22 mouse cellular contexts compared by ENCODE assay signal in genomic region chr5:150584337-150584729, GRCm38 (mm10). TPM values are rescaled to one million over a fixed set of nuclear protein-coding genes. Genes with fewer than 3 reads are reported as not detected.
DNase-seq lines count a peak whose midpoint lies in the region; ATAC-seq and TF ChIP-seq lines count a peak whose summit lies in the region.
"Had no signal": no experiment of that assay in that cellular context is flagged by ENCODE, and none has a peak within 500 bp of the region (broad histone marks: within the 10 kb centered on the region; RNA-seq: fewer than 3 reads in every experiment).

No protein-coding gene starts in this region.

- DNase-seq in kidney, adult 18-20 months = no peak
- no peak for DNase-seq in CH12.LX (ENCODE audit: extremely low read depth)
- DNase-seq in cerebellum, postnatal 10 days = no peak
- no peak for DNase-seq in neural tube, embryonic 10.5 days (ENCODE audit: extremely low spot score, low spot score)
- DNase-seq in lung, postnatal 36 days = no peak
- DNase-seq: gastrocnemius, postnatal 14 days; kidney, adult 9 months; layer of hippocampus, adult 9-11 months; lung, adult 2 months; right cerebral cortex, postnatal 14 days had no signal

- TF ChIP-seq POLR2A in CH12.LX (IDR thresholded peaks at IDR 0.05; ENCODE audit: low read depth, low read length) = no peak

- H3K36me3 ChIP-seq in kidney, embryonic 14.5 days (ENCODE audit: control insufficient read depth, insufficient read depth, low read length) = no peaks in the 10 kb centered on the region
- peaks cover 0 to 25% of the 10 kb centered on the region in 2 experiments for H3K36me3 ChIP-seq in CH12.LX (replicated peaks in 1 of 2; ENCODE audit: control insufficient read depth in 1 of 2, insufficient read depth in 1 of 2, low read length in 1 of 2)
- H3K36me3 ChIP-seq in macrophage (ENCODE audit: inconsistent target) = no peaks in the 10 kb centered on the region
- H3K36me3 ChIP-seq: forebrain, embryonic 12.5 days; heart, embryonic 10.5 days; heart, embryonic 15.5 days; limb, embryonic 12.5 days; midbrain, embryonic 13.5 days; stomach, embryonic 15.5 days had no signal

- H3K9ac ChIP-seq in kidney, embryonic 14.5 days (ENCODE audit: low read depth, low read length) = no peak overlapping the region
- peak overlapping the region; percentile 1; the same call in 1 of the 2 replicates for H3K9ac ChIP-seq in CH12.LX (ENCODE audit: insufficient read depth, low read depth)
- H3K9ac ChIP-seq: forebrain, embryonic 12.5 days; heart, embryonic 15.5 days; limb, embryonic 12.5 days; midbrain, embryonic 13.5 days; stomach, embryonic 15.5 days had no signal

- no peaks in the 10 kb centered on the region for H3K9me3 ChIP-seq in kidney, embryonic 14.5 days (ENCODE audit: control insufficient read depth, low read length)
- no peaks in the 10 kb centered on the region for H3K9me3 ChIP-seq in CH12.LX (replicated peaks; ENCODE audit: low read length)
- H3K9me3 ChIP-seq: forebrain, embryonic 12.5 days; heart, embryonic 10.5 days; heart, embryonic 15.5 days; limb, embryonic 12.5 days; midbrain, embryonic 13.5 days; stomach, embryonic 15.5 days had no signal

- no peaks in the 10 kb centered on the region for H3K79me2 ChIP-seq in CH12.LX (replicated peaks; ENCODE audit: control insufficient read depth, extremely low read depth, insufficient read depth, poor library complexity, severe bottlenecking)
- peaks cover 100% of the 10 kb centered on the region; the same call in 1 of the 2 replicates for H3K79me2 ChIP-seq in macrophage (ENCODE audit: inconsistent target)

- H3K27ac ChIP-seq in kidney, embryonic 14.5 days (ENCODE audit: low read depth, low read length) = no peak overlapping the region
- H3K27ac ChIP-seq in CH12.LX (ENCODE audit: insufficient read depth, low read depth) = no peak overlapping the region
- H3K27ac ChIP-seq in macrophage = 0 out of 2 replicates have a peak overlapping the region, but pooled peaks have one; percentile 8
- H3K27ac ChIP-seq: forebrain, embryonic 12.5 days; heart, embryonic 10.5 days; heart, embryonic 15.5 days; limb, embryonic 12.5 days; midbrain, embryonic 13.5 days; stomach, embryonic 15.5 days had no signal

- in situ Hi-C loops in CH12.LX (cut with MboI; ENCODE audit: low pct_ligation_motif_present, low pct_unique_long_range_greater_than_20kb, low sequenced_read_pairs) = no loop called here

- ATAC-seq in kidney, embryonic 14.5 days (ENCODE audit: low FRiP score, low TSS enrichment) = peak; percentile 53; the same call in 1 of the 2 replicates
- peak; percentile 42 for ATAC-seq in granulocyte monocyte progenitor cell, adult 5-6 weeks (replicated peaks; ENCODE audit: poor library complexity, severe bottlenecking)
- ATAC-seq: activated CD4-positive, CD25-positive, alpha-beta regulatory T cell, adult 4 months; hindbrain, embryonic 16.5 days; midbrain, embryonic 13.5 days had no signal

- no peak overlapping the region for H3K4me3 ChIP-seq in kidney, embryonic 14.5 days (ENCODE audit: low read length)
- H3K4me3 ChIP-seq in CH12.LX (replicated peaks in 1 of 3; ENCODE audit: low read depth in 2 of 3, low read length in 2 of 3, poor library complexity in 1 of 3) = no peak overlapping the region
- no peak overlapping the region for H3K4me3 ChIP-seq in macrophage (ENCODE audit: inconsistent target)
- H3K4me3 ChIP-seq: erythroblast, embryonic 14.5 days; forebrain, embryonic 12.5 days; heart, embryonic 10.5 days; heart, embryonic 15.5 days; limb, embryonic 12.5 days; midbrain, embryonic 13.5 days; stomach, embryonic 15.5 days had no signal

- TF ChIP-seq EP300 in CH12.LX (IDR thresholded peaks at IDR 0.05; ENCODE audit: low read length) = no peak

- no peak for TF ChIP-seq CTCF in CH12.LX (conservative IDR thresholded peaks at IDR 0.05 in 1 of 2, IDR thresholded peaks at IDR 0.05 in 1 of 2; ENCODE audit: low read depth in 2 of 2, low read length in 2 of 2)

- no peak overlapping the region for H3K4me2 ChIP-seq in kidney, embryonic 14.5 days (replicated peaks; ENCODE audit: low read depth, low read length)
- H3K4me2 ChIP-seq in CH12.LX (ENCODE audit: insufficient read depth, low read depth, poor library complexity, severe bottlenecking) = no peak overlapping the region
- H3K4me2 ChIP-seq: forebrain, embryonic 12.5 days; heart, embryonic 15.5 days; limb, embryonic 12.5 days; midbrain, embryonic 13.5 days; stomach, embryonic 15.5 days had no signal

- no peak for TF ChIP-seq RAD21 in CH12.LX (IDR thresholded peaks at IDR 0.05; ENCODE audit: low read depth, low read length)

- no peaks in the 10 kb centered on the region for H3K27me3 ChIP-seq in kidney, embryonic 14.5 days (ENCODE audit: control insufficient read depth, insufficient read depth, low read length)
- no peaks in the 10 kb centered on the region for H3K27me3 ChIP-seq in CH12.LX (replicated peaks)
- H3K27me3 ChIP-seq: forebrain, embryonic 12.5 days; heart, embryonic 15.5 days; limb, embryonic 12.5 days; midbrain, embryonic 13.5 days; stomach, embryonic 15.5 days had no signal

- WGBS in kidney, embryonic 14.5 days = 31% methylated on average over 6 of the region's 6 CpGs
- WGBS in macrophage (ENCODE audit: missing documents) = 72% methylated on average over 4 of the region's 6 CpGs

- H3K4me1 ChIP-seq in kidney, embryonic 14.5 days (ENCODE audit: control insufficient read depth, insufficient read depth, low read length) = peaks cover 5% of the 10 kb centered on the region; the same call in 1 of the 2 replicates
- H3K4me1 ChIP-seq in CH12.LX (ENCODE audit: control insufficient read depth in 1 of 2, insufficient read depth in 2 of 2) = peaks cover 13 to 16% of the 10 kb centered on the region in 2 experiments
- H3K4me1 ChIP-seq: forebrain, embryonic 12.5 days; heart, embryonic 10.5 days; heart, embryonic 15.5 days; limb, embryonic 12.5 days; midbrain, embryonic 13.5 days; stomach, embryonic 15.5 days had no signal

- dilution Hi-C loops in CH12.LX (cut with MboI; ENCODE audit: extremely low pct_ligation_motif_present, extremely low pct_unique_long_range_greater_than_20kb, low sequenced_read_pairs) = no loop called here

TF ChIP-seq in CH12.LX, 34 proteins besides CTCF, POLR2A, EP300 and RAD21:
- TF ChIP-seq ELF1 (IDR thresholded peaks at IDR 0.05; ENCODE audit: low read depth, low read length) = no peak
- no peak for TF ChIP-seq BHLHE40 (IDR thresholded peaks at IDR 0.05; ENCODE audit: low read depth, low read length)
- no peak for TF ChIP-seq RCOR1 (conservative IDR thresholded peaks at IDR 0.05; ENCODE audit: low read depth, low read length)
- no peak for TF ChIP-seq ETS1 (conservative IDR thresholded peaks at IDR 0.05; ENCODE audit: low read depth, low read length)
- TF ChIP-seq SMC3 (IDR thresholded peaks at IDR 0.05; ENCODE audit: low read depth, low read length) = no peak
- no peak for TF ChIP-seq GABPA (IDR thresholded peaks at IDR 0.05; ENCODE audit: insufficient replicate concordance, low read depth, low read length)
- no peak for TF ChIP-seq ZMIZ1 (IDR thresholded peaks at IDR 0.05; ENCODE audit: low read depth, low read length)
- TF ChIP-seq UBTF (IDR thresholded peaks at IDR 0.05; ENCODE audit: low read depth, low read length) = no peak
- no peak for TF ChIP-seq CHD1 (IDR thresholded peaks at IDR 0.05; ENCODE audit: low read depth, low read length)
- TF ChIP-seq ZNF384 (IDR thresholded peaks at IDR 0.05; ENCODE audit: low read depth, low read length) = no peak
- TF ChIP-seq USF1 (IDR thresholded peaks at IDR 0.05; ENCODE audit: low read depth, low read length) = no peak
TF ChIP-seq in CH12.LX: peak in this region for 0.

RNA-seq across cellular contexts. Expression of gene N4bp2l1, which starts 12.7 kb away (rescaled TPM):
- polyA plus RNA-seq in kidney, embryonic 14.5 days (2014; fragmentation: Nextera tagmentation; extraction: Ambion mirVana) = 5.5 and 5.7 TPM in 2 replicates
- total RNA-seq in CH12.LX (2012; rRNA removed) (6.5 and 10.2 TPM in 2 replicates), CH12.LX (2014; rRNA removed) (8.9 and 9.5 TPM in 2 replicates)
- polyA plus RNA-seq in CH12.LX (2012; ENCODE audit: insufficient read length, low read depth) (16.4 and 18.6 TPM in 2 replicates), macrophage (2018) (22.9 to 68.6 TPM (median 43.0 TPM) in 3 replicates)
- total RNA-seq in granulocyte monocyte progenitor cell, adult 5-6 weeks (2014; fragmentation: Nextera tagmentation) = 28.9 and 31.4 TPM in 2 replicates
- total RNA-seq in granulocyte monocyte progenitor cell, adult 5-6 weeks (2017) = 28.8 and 29.7 TPM in 2 replicates
- 100 to 1,000 TPM in 17 of 26 experiments, 10 to 100 TPM in 9; 16.4 to 246 (median 171) TPM for total RNA-seq in macrophage (2018; cell fraction: chromatin; rRNA removed)
- total RNA-seq in macrophage (2018; cell fraction: cytosol; rRNA removed) = 10 to 100 TPM; 16.7 to 74.8 (median 51.4) TPM
- total RNA-seq in macrophage (2018; cell fraction: nucleus; rRNA removed) = 100 to 1,000 TPM in 17 of 26 experiments, 10 to 100 TPM in 9; 33.4 to 245 (median 128) TPM
